Mouse (Mus musculus) gastrocnemius, adult 8-10 months (tissue): ENCODE results near the gene Frmd5. TPM values are rescaled to one million over a fixed set of nuclear protein-coding genes. Genes with fewer than 3 reads are reported as not detected.
"Not testable (repeated sequence)": the region's sequence is repeated elsewhere in the genome, so short reads cannot be mapped to it uniquely, and the experiment has no call there.

Experiments used
- DNase-seq, 2 experiments: peaks; one replicate each; pipeline ENCODE4 v3.0.0; 2022; ENCODE audit warnings: low spot score in 2 of 2
- total RNA-seq, 4 experiments: library from RNA; stranded (reverse); gene quantifications; 2 replicates each; pipeline ENCODE4 v1.2.4; 2022

The Frmd5 gene
- under 1 TPM in 3 of 4 experiments, not detected in 1; 0.25 to 0.48 (median 0.27) TPM for total RNA-seq

DNA sequence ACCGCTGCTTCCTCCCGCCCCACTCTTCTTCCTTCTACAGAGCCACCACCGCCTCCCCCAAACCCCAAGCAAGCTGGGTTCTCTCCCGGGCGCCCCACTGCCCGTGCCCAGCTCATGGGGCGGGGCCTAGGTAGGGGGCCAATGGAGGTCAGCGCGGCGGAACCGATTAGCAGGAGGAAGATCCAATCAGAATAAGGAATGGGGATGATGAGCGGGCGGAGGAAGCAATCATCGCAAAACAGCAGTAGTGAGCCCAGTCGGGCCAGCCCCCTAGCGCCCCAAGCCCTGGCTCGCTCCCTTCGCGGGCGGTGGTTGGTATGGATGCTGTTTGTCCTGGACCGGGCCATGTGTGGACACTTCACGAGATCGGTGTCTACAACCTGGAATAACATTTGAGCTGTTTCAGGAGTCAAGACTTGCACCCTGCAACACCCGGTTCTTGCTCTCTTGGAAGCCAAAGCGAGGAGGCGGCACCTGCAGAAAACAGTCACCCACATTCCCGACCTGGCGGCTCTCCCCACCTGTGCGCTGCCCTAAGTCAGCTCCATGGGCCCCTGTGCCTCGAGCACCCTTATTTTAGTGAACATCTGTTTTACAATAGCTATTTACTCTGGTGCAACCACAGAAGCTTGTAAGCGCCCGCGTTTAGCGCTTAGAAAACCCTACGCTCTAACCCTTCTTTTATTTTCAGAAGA is at the start of gene Frmd5:
TSS of gene Frmd5 (minus strand) at position 129 of the 695 bp plus-strand sequence.
- peak; percentile 54 to 57 for DNase-seq

DNA sequence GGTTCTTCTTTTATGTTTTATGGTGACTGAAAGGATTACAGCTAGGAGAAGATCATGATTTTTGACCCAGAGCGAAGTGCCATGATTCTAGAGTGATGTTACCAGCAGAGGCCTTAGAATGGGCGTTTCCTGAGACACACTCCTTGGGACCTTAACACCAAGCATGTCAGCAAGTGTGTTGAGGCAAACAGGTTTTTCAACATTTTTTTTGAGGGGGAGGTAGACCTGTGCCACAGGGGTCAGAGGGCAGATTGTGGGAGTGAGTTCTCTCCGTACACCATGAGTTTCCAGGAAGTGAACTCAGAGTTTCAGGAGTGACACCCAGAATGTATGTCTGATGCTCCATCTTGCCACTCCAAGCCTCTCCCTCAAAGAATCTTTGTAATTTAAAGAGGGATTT is 47.1 kb upstream of the Frmd5 start:
- DNase-seq = no peak

DNA sequence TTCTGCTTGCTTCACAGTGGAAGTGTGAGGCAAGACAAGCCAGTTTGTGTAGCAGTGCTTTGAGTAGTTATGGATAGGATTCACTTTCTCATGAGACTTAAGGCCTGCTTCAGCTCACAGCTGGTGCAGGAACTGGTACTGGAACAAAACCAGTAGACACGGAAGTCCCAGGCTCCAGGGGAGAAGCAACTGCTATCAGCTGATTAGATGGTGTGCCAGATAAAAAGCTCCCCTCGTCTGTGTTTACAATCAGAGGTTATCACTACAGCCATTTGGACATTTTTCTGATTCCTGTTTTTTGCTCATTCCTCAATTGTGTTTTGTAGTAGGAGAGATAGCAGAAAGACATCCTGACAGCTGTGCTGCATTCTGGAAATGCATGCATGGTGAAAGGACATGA is 45.2 kb upstream of the Frmd5 start:
- no peak for DNase-seq

DNA sequence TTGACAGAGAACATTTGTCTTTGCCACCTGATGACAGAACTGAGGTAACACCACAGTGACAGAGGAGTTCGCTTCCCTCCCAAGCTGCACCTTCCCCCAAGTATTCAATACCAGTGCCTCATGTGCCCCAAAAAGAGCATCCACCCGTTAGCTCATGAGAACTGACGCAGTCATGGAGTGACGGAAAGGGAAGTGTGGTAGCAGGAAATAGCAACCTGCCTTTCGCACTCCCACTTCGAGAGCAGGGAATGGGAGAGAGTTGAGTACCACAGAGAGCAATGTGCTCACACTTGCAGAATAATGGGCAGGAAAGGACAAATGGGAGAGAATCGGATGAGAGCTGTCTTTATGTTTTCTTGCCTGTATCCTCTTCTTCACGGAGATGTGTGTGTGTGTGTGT is 39.2 kb upstream of the Frmd5 start:
- DNase-seq = no peak

DNA sequence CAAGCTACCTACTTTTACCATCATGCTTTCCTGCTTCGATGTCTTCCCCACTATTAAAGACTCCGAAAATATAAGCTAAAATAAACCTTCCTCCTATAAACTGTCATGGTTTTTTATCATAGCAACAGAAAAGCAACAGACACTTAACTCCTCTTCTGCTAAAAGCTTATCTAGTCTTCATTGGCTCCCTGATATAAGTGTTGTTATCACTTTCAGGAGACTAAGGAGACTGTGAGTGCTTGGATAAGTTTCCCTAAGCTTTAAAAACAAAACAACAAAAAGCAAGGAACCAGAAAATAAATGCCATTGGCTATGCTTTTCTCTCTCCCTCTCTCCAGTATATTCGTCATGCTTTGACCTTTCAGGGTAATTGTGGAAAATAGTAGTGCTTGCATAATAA is 35.4 kb upstream of the Frmd5 start:
- no peak for DNase-seq

DNA sequence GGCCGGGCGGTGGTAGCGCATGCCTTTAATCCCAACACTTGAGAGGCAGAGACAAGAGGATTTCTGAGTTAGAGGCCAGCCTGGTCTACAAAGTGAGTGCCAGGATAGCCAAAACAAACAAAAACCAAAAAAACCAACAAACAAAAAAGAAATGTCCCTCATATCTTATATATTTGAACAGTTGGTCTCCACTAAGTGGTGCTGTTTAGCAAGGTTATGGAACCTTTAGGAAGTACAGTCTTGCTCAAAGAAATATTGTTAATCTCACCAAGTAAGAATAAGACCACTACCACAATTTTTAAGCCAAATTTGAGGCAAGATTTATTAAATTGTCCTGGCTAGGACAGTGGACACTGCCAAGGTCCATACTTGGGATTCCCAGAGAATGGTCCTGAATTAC is 34.6 kb upstream of the Frmd5 start:
- no peak for DNase-seq

DNA sequence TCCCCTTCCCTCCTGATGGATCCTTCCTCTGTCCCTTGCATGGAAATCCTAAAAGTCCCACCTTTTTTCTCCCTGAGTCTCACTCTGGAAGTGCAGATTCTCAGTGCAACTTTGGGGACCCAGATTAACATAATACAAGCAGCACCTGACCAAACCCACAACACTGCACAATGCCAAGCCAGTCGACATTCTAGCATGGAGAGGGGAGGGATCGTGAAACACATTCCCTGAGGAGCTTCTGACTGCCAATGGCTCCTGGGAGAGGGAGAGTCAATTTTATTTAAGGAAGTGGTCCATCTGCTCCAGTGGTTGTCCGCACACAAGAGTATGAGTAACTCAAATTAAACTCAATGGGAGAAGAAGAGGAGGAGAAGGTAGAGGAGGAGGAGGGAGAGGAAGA is 28.0 kb upstream of the Frmd5 start:
- DNase-seq = no peak

DNA sequence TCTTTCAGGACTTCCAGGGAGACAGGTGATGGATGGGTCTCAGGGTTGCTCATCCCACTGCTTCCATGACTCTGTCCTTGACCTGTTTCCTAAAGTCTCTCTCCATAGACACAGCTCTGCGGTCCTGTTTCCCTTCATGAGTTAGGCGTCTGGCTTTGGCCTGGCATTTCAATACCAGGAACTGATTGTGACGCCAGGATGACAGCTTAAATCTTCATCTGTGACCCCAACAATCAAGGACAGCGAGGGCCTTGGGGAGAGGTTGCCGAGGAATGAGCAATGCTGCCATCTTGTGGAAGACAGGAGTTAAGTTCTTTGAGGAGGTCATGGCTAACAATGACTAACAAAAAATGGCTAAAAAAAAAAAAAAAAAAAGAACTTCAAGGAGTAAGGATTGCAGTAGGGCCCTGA is 25.6 kb upstream of the Frmd5 start:
- DNase-seq = no peak

DNA sequence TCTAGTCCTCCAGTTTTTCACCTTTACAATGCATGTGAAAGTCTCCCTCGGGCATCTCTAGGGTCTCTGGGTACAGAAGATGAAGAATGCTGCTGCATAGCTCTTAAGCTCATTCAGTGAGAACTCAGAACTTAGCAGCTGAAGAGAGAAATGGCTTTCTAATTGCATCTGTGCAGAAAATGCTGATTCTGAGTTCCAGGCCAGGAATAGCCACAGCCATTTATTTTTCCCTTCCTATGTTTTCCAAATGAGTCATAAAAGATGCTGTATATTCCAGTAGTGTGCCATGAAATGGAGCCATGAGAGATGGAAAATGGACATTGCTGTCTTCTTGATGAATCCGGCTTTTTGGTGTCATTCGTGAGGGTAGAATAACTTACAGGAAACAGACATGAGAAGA is 21.5 kb upstream of the Frmd5 start:
- DNase-seq = no peak

DNA sequence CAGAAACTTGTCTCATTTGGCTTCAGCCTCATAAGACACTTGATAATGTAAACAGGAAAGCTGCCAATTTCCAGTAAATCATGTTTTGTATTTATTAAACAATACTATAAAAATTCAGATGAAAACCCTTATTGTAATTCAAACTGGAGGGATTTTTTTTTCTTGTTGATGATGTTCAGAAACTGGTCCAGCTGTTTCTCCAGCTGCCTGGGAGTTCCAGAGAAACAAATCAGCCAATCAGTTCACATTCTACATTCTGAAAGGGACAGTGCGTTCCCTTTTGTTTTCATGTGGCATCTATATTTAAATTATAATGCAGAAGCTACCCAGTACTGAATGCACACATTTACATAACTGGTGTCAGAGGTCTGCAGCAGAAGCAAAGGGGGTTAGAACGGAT is 19.3 kb upstream of the Frmd5 start:
- DNase-seq = no peak

DNA sequence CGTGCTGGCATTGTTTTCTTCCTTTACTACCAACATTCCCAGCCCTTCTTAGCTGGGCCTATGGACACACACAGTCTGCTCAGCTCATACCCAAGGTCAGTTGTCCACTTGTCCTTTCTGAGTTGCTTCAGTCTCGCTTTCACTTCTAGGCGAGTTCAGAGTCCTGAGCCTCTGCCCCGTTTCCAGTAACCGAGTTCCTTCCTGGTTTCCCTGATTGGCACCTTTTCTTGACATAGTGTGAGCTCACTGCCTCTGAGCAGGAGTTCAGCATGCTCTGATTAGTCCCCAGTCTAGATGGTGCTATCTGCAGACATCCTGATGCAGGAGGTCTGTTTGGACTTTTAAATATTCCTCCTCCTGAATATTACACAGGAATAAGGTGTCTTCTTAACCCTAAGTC is 17.8 kb upstream of the Frmd5 start:
- no peak for DNase-seq

DNA sequence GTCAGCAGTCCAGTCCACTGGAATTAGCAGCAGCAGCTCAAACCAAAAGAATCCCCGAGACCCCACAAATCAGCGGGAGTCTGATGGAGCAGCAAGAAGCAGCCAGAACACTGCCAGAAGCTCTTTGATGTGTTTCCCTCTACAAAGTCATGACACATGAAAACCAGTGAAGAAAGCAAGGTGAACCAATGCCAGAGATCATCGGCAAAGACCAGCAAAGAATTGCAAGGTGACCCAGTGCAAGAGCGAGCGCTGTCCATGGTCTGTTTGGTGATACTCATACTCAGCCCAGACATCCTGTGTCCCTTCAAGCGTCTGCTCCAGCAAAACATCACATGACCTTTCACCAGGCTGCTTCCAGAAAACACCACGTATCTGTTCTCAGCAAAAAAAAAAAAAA is 14.9 kb upstream of the Frmd5 start:
- no peak for DNase-seq

DNA sequence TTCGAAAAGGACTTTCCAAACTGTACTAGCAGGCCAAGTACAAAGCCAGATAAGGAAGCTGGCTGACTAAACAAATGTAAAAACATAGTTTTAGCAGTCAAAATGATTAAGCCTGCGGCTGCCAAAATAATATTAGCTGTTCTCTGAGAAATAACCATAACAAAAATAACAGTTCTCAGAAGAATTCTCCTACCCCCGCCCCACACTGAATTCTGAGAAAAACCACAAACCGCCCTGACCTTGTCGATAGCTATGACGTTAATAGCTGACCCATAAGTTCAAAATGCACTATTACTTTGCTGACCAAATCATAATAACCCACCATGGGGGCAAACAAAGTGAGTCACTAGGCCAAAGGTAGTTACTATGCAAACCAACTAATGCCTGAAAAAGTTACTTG is 4.0 kb upstream of the Frmd5 start:
- not testable (repeated sequence) for DNase-seq

DNA sequence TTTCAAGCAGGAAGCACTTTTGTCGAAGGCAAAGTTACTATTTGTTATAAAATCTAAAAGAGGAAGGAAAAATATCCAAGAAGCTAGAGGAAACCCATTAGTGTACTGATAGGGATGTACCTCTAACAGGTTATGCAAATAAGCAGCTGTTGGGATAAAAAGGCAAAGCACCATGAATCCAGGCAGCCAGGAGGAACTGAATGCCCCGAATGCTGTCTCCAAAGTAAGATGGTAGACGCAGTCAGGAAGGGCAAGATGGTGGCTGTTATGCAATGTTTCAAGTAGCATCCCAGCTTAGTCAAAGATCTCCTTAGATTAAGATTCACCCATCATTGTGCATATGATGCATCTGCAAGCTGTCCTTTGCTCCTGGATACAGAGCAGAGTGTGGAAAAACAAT is 2.2 kb upstream of the Frmd5 start:
- no peak for DNase-seq

DNA sequence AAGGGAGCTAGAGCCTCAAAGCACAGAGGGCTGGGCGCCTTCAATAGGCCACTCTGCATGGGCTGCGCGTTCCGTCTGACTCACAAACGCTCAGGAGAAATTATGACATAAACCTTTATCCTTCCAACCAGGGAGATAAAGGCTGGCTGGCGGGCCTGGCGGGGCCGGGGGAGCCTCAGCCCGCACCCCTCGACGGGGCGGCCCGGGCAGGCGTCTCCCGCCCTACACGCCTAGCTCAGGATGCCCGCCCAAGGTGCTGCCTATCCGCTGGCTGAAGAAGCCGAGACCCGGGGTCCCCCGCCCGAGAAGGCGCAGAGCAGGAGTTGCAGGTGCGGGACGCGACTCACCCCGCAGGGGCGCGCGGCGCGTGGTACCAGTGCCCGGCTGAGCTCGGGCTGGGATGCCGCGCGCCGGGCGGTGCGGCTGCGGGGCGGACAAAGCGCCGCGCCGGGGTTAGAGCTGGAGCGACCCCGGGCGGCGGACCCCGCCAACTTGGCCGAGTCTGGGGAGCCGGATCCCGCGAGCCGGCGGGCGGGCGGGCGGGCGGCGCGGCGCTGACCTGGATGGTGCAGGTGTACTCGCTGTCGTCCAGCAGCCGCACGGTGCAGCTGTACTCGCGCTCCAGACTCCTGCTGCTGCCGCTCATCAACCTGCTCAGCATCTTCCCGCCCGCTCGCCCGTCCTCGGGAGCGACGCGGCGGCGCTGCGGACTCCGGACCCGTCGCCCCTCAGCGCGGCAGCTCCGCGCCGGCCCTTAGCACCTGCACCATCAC is 530 bp downstream of the Frmd5 start:
- DNase-seq = no peak

DNA sequence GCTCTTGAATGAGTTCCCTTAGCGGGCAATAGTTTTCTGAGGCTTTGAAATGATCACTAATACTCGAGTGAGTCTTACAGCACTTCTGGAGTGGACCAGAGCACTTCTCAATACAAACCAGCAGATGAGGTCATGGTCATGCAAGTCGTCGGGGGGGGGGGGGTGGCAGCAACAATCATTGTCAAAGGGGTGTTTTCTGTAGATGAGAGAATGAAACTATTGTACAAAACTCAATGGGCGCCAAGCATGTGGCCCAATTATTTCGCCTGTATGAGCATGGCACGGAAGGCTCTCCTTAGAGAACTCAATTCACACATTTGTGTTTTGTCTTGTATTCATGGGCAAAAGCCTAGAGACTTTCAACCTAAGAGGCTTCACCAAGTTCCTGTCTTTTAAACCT is 7.8 kb downstream of the Frmd5 start:
- no peak for DNase-seq

DNA sequence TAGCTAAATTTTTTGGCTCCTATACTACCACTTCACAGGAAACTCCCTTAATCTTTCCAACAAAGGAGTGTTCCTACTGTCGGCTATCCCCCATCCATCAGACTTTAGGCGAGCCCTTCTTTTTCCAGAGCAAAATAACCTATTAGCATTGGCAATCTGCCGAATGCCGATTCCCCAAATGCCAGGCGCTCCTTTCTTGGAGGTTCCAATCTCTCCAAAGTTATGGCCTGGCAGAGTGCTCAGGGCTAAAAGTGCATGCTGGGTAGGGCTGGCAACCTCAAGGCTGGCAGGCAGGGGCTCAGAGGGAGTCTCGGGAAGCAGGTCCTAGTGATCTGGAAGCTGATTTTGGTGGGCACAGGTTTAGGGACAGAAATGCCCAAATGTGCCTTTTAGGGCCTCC is 10.9 kb downstream of the Frmd5 start:
- DNase-seq = no peak

DNA sequence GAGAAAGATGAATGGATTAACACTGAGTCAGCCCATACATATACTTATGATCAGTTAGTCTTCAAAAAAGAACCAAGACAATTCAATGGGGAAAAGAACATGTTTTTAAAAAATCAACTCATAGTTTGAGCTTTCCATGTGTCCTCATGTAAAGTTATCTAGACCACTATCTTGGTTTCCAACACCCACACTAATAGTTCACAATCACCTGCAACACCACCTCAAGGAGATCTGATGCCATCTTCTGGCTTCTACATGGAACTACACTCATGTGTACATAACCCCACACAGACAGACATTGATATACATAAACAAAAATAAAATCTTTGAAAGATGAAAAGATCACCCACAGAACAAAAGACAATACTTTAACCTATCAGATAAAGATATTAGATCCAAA is 17.1 kb downstream of the Frmd5 start:
- DNase-seq = no peak

DNA sequence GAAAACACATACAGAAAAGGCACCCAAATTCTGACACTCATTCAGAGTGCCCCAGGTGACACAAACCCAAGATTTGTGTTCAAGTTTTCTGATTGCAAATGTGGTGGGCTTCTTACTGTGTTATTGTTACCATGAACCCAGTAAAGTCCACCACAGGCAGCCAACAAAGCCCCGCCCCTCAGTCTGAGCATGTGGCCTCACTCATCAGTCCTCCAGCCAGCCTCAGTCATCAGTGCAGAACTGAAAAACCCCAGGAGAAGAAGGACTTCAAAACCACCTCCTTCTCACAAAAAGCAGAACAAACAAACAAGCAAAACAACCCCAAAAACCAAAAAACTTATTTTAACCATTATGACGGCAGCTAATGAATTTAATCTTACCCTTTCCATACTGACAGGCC is 18.5 kb downstream of the Frmd5 start:
- no peak for DNase-seq

DNA sequence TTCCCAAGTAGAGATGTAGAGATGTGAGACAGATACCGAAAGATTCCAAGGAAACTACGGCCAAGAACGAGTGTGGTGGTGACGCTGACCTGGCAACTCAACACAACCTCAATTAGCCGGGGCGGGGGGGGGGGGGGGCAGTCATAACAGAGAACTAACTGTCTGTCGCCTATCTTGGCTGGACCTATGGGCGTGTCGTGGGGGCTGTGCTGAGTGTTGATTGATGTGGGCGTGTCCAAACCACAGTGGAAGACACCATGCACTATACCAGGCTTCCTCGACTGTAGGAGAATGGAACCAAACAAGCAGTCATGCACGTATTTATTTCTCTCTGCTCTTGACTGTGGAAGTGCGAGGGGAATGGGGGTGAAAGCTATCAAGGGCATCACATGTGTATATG is 19.1 kb downstream of the Frmd5 start:
- DNase-seq = no peak

DNA sequence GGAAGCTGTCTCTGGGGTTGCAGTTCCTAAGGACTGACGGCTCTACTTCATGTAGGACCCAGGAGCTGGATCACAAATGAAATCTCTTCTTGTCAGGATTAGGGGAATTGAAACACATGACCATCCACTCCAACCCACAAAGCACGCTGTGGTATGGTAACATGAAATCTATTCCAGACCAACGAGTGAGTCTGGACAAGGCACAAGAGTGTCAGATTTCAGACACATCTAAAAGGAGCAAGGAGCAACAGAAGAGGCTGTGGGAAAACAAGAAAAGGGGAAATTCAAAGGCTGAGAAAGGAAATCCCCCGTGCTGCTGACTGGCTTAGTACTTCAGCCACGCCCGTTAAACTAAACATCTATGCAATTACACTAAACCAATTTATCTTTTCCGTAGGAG is 19.6 kb downstream of the Frmd5 start:
- DNase-seq = no peak

DNA sequence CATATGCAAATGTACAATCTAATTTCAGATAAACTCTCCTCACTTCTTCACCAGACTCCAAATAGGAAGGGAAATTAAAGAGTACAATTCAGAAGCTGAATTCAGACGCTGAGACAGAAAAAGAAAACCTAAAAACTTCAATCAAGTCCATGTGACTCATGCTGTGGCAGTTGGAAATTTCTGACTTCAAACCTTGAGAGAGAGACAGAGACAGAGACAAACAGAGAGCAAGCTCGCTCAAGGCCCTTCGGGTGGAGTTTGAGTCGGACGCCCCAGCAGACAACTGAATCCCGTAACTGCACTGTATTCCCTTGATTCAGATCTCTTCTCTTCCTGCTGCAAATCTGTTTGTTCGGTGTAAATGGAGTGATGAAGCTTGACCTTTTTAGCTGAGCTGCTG is 30.7 kb downstream of the Frmd5 start:
- no peak for DNase-seq

DNA sequence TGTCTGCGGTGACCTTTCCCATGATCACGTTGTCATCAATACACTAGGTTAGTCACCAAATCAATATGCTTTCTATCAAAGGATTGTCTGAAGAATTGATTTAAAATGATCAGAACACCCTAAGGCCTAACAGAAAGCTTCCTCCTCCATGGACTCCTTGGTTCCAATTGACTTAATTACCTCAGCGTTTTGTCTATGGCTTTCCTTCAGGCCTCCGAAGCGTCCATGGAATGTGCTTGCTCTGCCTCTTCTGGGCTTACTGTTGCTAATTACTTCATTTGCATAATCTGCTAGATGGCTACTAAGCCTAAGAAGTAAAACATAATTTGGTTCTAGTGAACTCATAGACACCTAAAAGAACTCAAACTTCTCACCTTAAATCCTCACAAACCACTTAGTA is 42.0 kb downstream of the Frmd5 start:
- DNase-seq = no peak
